Comparison of ENCODE assay signal across 10 mouse cellular contexts in the genomic region with DNA sequence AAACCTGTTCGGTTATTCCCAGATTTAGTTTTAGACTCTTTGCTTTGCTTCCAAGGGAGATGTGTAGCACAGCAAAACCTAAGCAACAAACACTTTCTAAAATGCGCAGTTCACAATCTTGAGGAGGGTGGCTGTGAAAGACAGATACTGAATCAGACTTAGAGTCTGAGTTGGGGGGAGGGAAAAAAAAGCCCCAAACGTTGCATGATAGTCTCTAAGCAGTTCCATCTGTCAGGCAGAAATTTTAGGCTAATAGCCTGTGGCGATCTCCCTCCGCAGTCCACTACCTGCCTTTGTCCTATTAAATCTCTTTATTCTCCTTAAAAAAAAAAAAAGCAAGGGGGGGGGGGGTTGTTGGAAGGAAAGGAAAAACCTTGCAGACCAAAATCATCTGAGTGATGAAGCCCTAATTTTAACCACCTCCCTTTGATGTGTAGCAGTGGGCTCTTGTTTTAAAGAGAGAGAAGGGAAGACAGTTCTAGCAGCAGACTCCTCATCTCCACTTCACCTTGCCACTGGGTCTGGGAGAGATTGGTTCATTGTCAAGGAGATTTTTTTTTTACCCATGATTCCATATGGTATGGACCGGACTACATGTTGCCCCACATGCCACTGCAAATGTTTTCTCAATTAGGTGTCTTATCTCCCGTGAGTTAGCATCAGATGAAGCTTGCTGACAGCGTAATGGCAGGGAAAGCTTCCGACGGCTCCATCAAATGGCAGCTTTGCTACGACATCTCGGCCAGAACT.
A peak's percentile ranks its signal among the peaks of the same experiment; 100 is the strongest.
DNase-seq lines count a peak whose midpoint lies in the region; ATAC-seq lines count a peak whose summit lies in the region.
"Had no signal": no experiment of that assay in that cellular context is flagged by ENCODE, and none has a peak within 500 bp of the region (broad histone marks: within the 10 kb centered on the region; RNA-seq: fewer than 3 reads in every experiment).

No protein-coding gene starts in this region.

- H3K9me3 ChIP-seq in embryonic facial prominence, embryonic 14.5 days (ENCODE audit: control insufficient read depth, low read length), result no peaks in the 10 kb centered on the region
- H3K9me3 ChIP-seq in hindbrain, embryonic 14.5 days (ENCODE audit: control insufficient read depth, low read length), result no peaks in the 10 kb centered on the region
- H3K9me3 ChIP-seq in neural tube, embryonic 15.5 days (replicated peaks), result no peaks in the 10 kb centered on the region

- H3K36me3 ChIP-seq in embryonic facial prominence, embryonic 14.5 days (ENCODE audit: control insufficient read depth, insufficient read depth, low read length), result no peaks in the 10 kb centered on the region
- H3K36me3 ChIP-seq in hindbrain, embryonic 14.5 days (replicated peaks; ENCODE audit: control insufficient read depth, insufficient read depth), result no peaks in the 10 kb centered on the region
- H3K36me3 ChIP-seq in neural tube, embryonic 15.5 days, result no peaks in the 10 kb centered on the region

- peak overlapping the region; percentile 68 for H3K27ac ChIP-seq in embryonic facial prominence, embryonic 14.5 days (replicated peaks; ENCODE audit: low read depth, low read length)
- peak overlapping the region; percentile 77 for H3K27ac ChIP-seq in hindbrain, embryonic 14.5 days
- H3K27ac ChIP-seq in neural tube, embryonic 15.5 days (replicated peaks), result peak overlapping the region; percentile 75

- 25% methylated on average over 12 of the region's 12 CpGs for WGBS in embryonic facial prominence, embryonic 14.5 days
- WGBS in hindbrain, embryonic 14.5 days, result 38% methylated on average over 12 of the region's 12 CpGs
- 40% methylated on average over 12 of the region's 12 CpGs for WGBS in neural tube, embryonic 15.5 days

- H3K27me3 ChIP-seq in embryonic facial prominence, embryonic 14.5 days (replicated peaks; ENCODE audit: control insufficient read depth, insufficient read depth, low read length), result peaks cover 4% of the 10 kb centered on the region; the same call in 1 of the 2 replicates
- no peaks in the 10 kb centered on the region for H3K27me3 ChIP-seq in hindbrain, embryonic 14.5 days (ENCODE audit: control insufficient read depth, insufficient read depth, low read length)
- no peaks in the 10 kb centered on the region for H3K27me3 ChIP-seq in neural tube, embryonic 15.5 days (replicated peaks)
- H3K27me3 ChIP-seq: CH12.LX had no signal

- H3K4me2 ChIP-seq in embryonic facial prominence, embryonic 14.5 days (ENCODE audit: low read depth, low read length), result peak overlapping the region; percentile 44
- peak overlapping the region; percentile 37 for H3K4me2 ChIP-seq in hindbrain, embryonic 14.5 days (replicated peaks)
- peak overlapping the region; percentile 45 for H3K4me2 ChIP-seq in neural tube, embryonic 15.5 days

- H3K4me1 ChIP-seq in embryonic facial prominence, embryonic 14.5 days (ENCODE audit: control insufficient read depth, insufficient read depth, low read length), result peaks cover 37% of the 10 kb centered on the region
- peaks cover 5% of the 10 kb centered on the region for H3K4me1 ChIP-seq in hindbrain, embryonic 14.5 days (replicated peaks; ENCODE audit: control insufficient read depth, insufficient read depth, low read length)
- peaks cover 17% of the 10 kb centered on the region; the same call in 1 of the 2 replicates for H3K4me1 ChIP-seq in neural tube, embryonic 15.5 days

- H3K9ac ChIP-seq in embryonic facial prominence, embryonic 14.5 days (ENCODE audit: low read depth, low read length), result peak overlapping the region; percentile 54; the same call in 1 of the 2 replicates
- peak overlapping the region; percentile 20; the same call in 1 of the 2 replicates for H3K9ac ChIP-seq in hindbrain, embryonic 14.5 days
- H3K9ac ChIP-seq in neural tube, embryonic 15.5 days (replicated peaks), result no peak overlapping the region

- ATAC-seq in embryonic facial prominence, embryonic 14.5 days (ENCODE audit: low read depth), result no peak
- peak; percentile 49; the same call in 1 of the 2 replicates for ATAC-seq in hindbrain, embryonic 14.5 days (ENCODE audit: low FRiP score)
- ATAC-seq in neural tube, embryonic 15.5 days (ENCODE audit: low FRiP score), result no peak

- DNase-seq in layer of hippocampus, postnatal 10 days (ENCODE audit: low spot score in 2 of 2), result peak; percentile 45 to 51
- DNase-seq in layer of hippocampus, postnatal 25 days (ENCODE audit: extremely low spot score in 1 of 2, low spot score in 1 of 2), result no peak
- no peak for DNase-seq in embryonic facial prominence, embryonic 14.5 days (ENCODE audit: low spot score)
- DNase-seq in hindbrain, embryonic 14.5 days (ENCODE audit: low spot score), result no peak
- DNase-seq in frontal cortex, adult 2 months (ENCODE audit: extremely low spot score in 1 of 2, low spot score in 1 of 2), result no peak
- no peak for DNase-seq in layer of hippocampus, adult 11-12 months (ENCODE audit: low spot score)
- DNase-seq: kidney, adult 9 months; lung, postnatal 14 days had no signal

- peak overlapping the region; percentile 29 for H3K4me3 ChIP-seq in embryonic facial prominence, embryonic 14.5 days (ENCODE audit: low read depth, low read length)
- H3K4me3 ChIP-seq in hindbrain, embryonic 14.5 days (replicated peaks; ENCODE audit: low read length), result peak overlapping the region; percentile 30
- peak overlapping the region; percentile 29; the same call in 1 of the 2 replicates for H3K4me3 ChIP-seq in neural tube, embryonic 15.5 days (replicated peaks)

Comparison
In these comparisons a context has a peak if more than half of its experiments do, and no peak if none do; other contexts are left out.
1. DNase-seq: peak in layer of hippocampus, postnatal 10 days (2 of 2); none in layer of hippocampus, postnatal 25 days (0 of 2), embryonic facial prominence, embryonic 14.5 days (single experiment), hindbrain, embryonic 14.5 days (single experiment), frontal cortex, adult 2 months (0 of 2) and layer of hippocampus, adult 11-12 months (single experiment).
2. Peak in every context shown above with its lines, with median percentiles within 50 percentile points of each other: H3K27ac ChIP-seq, H3K4me2 ChIP-seq and H3K4me3 ChIP-seq.